Mouse (Mus musculus): ENCODE results near the gene Mfap5. TPM values are rescaled to one million over a fixed set of nuclear protein-coding genes. Genes with fewer than 3 reads are reported as not detected.

Gene Mfap5
- polyA plus RNA-seq, 1 experiment from 2014 or later, result 47.0 TPM

- Histone ChIP-seq H3K9me3 (replicated peaks; ENCODE audit: low read length) (no peaks in the 10 kb centered on the region), H3K27ac (no peak overlapping the region), H3K27me3 (ENCODE audit: insufficient read depth, low read length) (no peaks in the 10 kb centered on the region), H3K4me2 (ENCODE audit: low read length) (no peak overlapping the region), H3K9ac (ENCODE audit: low read depth, low read length) (no peak overlapping the region), H3K4me3 (replicated peaks; ENCODE audit: low read depth, low read length) (no peak overlapping the region), H3K36me3 (ENCODE audit: insufficient read depth, low read length) (no peaks in the 10 kb centered on the region), H3K4me1 (replicated peaks; ENCODE audit: insufficient read depth, low read length) (0 out of 2 replicates have a peak, but pooled peaks cover 12% of the 10 kb centered on the region)
- WGBS, result 54% methylated on average over 6 of the region's 6 CpGs
- ATAC-seq (replicated peaks; ENCODE audit: low FRiP score, low read depth) (no peak), DNase-seq (ENCODE audit: low spot score) (no peak)
- no peak for TF ChIP-seq CTCF (IDR thresholded peaks at IDR 0.05; ENCODE audit: low read depth)
Measured at GRCm38 (mm10) chr6:122493799-122494472, 11.7 kb upstream of the Mfap5 start.

GRCm38 (mm10) chr6:122495082-122495881 is 10.4 kb upstream of the Mfap5 start:
- WGBS, result 7% methylated on average over 21 of the region's 21 CpGs
- peak overlapping the region; percentile 64 for H3K27ac ChIP-seq
- H3K9ac ChIP-seq (ENCODE audit: low read depth, low read length), result no peak overlapping the region
- ATAC-seq (replicated peaks; ENCODE audit: low FRiP score, low read depth), result no peak
- TF ChIP-seq CTCF (IDR thresholded peaks at IDR 0.05; ENCODE audit: low read depth), result no peak
- H3K27me3 ChIP-seq (ENCODE audit: insufficient read depth, low read length), result no peaks in the 10 kb centered on the region
- 0 out of 2 replicates have a peak, but pooled peaks cover 12% of the 10 kb centered on the region for H3K4me1 ChIP-seq (replicated peaks; ENCODE audit: insufficient read depth, low read length)
- peak overlapping the region; percentile 53 for H3K4me2 ChIP-seq (ENCODE audit: low read length)
- H3K9me3 ChIP-seq (replicated peaks; ENCODE audit: low read length), result no peaks in the 10 kb centered on the region
- peak; percentile 84 for DNase-seq (ENCODE audit: low spot score)
- H3K36me3 ChIP-seq (ENCODE audit: insufficient read depth, low read length), result no peaks in the 10 kb centered on the region
- H3K4me3 ChIP-seq (replicated peaks; ENCODE audit: low read depth, low read length), result peak overlapping the region; percentile 5; the same call in 1 of the 2 replicates

GRCm38 (mm10) chr6:122496501-122496900 is 9.1 kb upstream of the Mfap5 start:
- no peak overlapping the region for H3K27ac ChIP-seq
- H3K4me1 ChIP-seq (replicated peaks; ENCODE audit: insufficient read depth, low read length), result 0 out of 2 replicates have a peak, but pooled peaks cover 12% of the 10 kb centered on the region
- H3K27me3 ChIP-seq (ENCODE audit: insufficient read depth, low read length), result no peaks in the 10 kb centered on the region
- ATAC-seq (replicated peaks; ENCODE audit: low FRiP score, low read depth) (no peak), DNase-seq (ENCODE audit: low spot score) (peak; percentile 74)
- TF ChIP-seq CTCF (IDR thresholded peaks at IDR 0.05; ENCODE audit: low read depth), result peak; percentile 83
- H3K4me3 ChIP-seq (replicated peaks; ENCODE audit: low read depth, low read length), result no peak overlapping the region
- no peak overlapping the region for H3K4me2 ChIP-seq (ENCODE audit: low read length)
- 29% methylated on average over 5 of the region's 5 CpGs for WGBS
- H3K9me3 ChIP-seq (replicated peaks; ENCODE audit: low read length), result no peaks in the 10 kb centered on the region
- no peaks in the 10 kb centered on the region for H3K36me3 ChIP-seq (ENCODE audit: insufficient read depth, low read length)
- H3K9ac ChIP-seq (ENCODE audit: low read depth, low read length), result no peak overlapping the region

- DNase-seq (ENCODE audit: low spot score) (no peak), ATAC-seq (replicated peaks; ENCODE audit: low FRiP score, low read depth) (no peak)
- H3K9ac ChIP-seq (ENCODE audit: low read depth, low read length), result no peak within 1 kb of the TSS
- no peak within 1 kb of the TSS for H3K4me3 ChIP-seq (replicated peaks; ENCODE audit: low read depth, low read length)
- no peak within 1 kb of the TSS for H3K27ac ChIP-seq
- H3K36me3 ChIP-seq (ENCODE audit: insufficient read depth, low read length), result no peaks in the 10 kb centered on the region
- H3K9me3 ChIP-seq (replicated peaks; ENCODE audit: low read length), result no peaks in the 10 kb centered on the region
- 0 out of 2 replicates have a peak, but pooled peaks cover 12% of the 10 kb centered on the region for H3K4me1 ChIP-seq (replicated peaks; ENCODE audit: insufficient read depth, low read length)
- H3K27me3 ChIP-seq (ENCODE audit: insufficient read depth, low read length), result no peaks in the 10 kb centered on the region
- H3K4me2 ChIP-seq (ENCODE audit: low read length), result no peak within 1 kb of the TSS
- no peak for TF ChIP-seq CTCF (IDR thresholded peaks at IDR 0.05; ENCODE audit: low read depth)
- 68% methylated on average over 5 of the region's 5 CpGs for WGBS
Measured at GRCm38 (mm10) chr6:122498661-122499060, 7.0 kb upstream of the Mfap5 start, which contains the start of gene Rimklb. Gene Rimklb, minus strand, starts transcription at chr6:122498761.

- Histone ChIP-seq H3K9me3 (replicated peaks; ENCODE audit: low read length) (no peaks in the 10 kb centered on the region), H3K4me2 (ENCODE audit: low read length) (no peak overlapping the region), H3K36me3 (ENCODE audit: insufficient read depth, low read length) (no peaks in the 10 kb centered on the region), H3K4me3 (replicated peaks; ENCODE audit: low read depth, low read length) (no peak overlapping the region), H3K27me3 (ENCODE audit: insufficient read depth, low read length) (no peaks in the 10 kb centered on the region), H3K27ac (no peak overlapping the region), H3K9ac (ENCODE audit: low read depth, low read length) (no peak overlapping the region), H3K4me1 (replicated peaks; ENCODE audit: insufficient read depth, low read length) (no peaks in the 10 kb centered on the region)
- TF ChIP-seq CTCF (IDR thresholded peaks at IDR 0.05; ENCODE audit: low read depth), result no peak
- WGBS, result 18% methylated on average over 4 of the region's 4 CpGs
- ATAC-seq (replicated peaks; ENCODE audit: low FRiP score, low read depth) (no peak), DNase-seq (ENCODE audit: low spot score) (no peak)
Measured at GRCm38 (mm10) chr6:122505041-122505440, 604 bp upstream of the Mfap5 start.

- Histone ChIP-seq H3K9me3 (replicated peaks; ENCODE audit: low read length) (no peaks in the 10 kb centered on the region), H3K27ac (no peak overlapping the region), H3K4me3 (replicated peaks; ENCODE audit: low read depth, low read length) (no peak overlapping the region), H3K9ac (ENCODE audit: low read depth, low read length) (no peak overlapping the region), H3K4me2 (ENCODE audit: low read length) (no peak overlapping the region), H3K36me3 (ENCODE audit: insufficient read depth, low read length) (no peaks in the 10 kb centered on the region), H3K27me3 (ENCODE audit: insufficient read depth, low read length) (no peaks in the 10 kb centered on the region), H3K4me1 (replicated peaks; ENCODE audit: insufficient read depth, low read length) (no peaks in the 10 kb centered on the region)
- 54% methylated on average over 8 of the region's 8 CpGs for WGBS
- TF ChIP-seq CTCF (IDR thresholded peaks at IDR 0.05; ENCODE audit: low read depth), result no peak
- DNase-seq (ENCODE audit: low spot score) (no peak), ATAC-seq (replicated peaks; ENCODE audit: low FRiP score, low read depth) (no peak)
Measured at GRCm38 (mm10) chr6:122508494-122508893, 2.8 kb downstream of the Mfap5 start.
